Mouse (Mus musculus): Measurements from ENCODE around the gene Polr2g. TPM values are rescaled to one million over a fixed set of nuclear protein-coding genes. Genes with fewer than 3 reads are reported as not detected.

Gene Polr2g
- polyA plus RNA-seq (2015; fragmentation: Illumina TruSeq; extraction: RNeasy Lipid Tissue Mini Kit (QIAGEN cat#74804); ENCODE audit: low read depth, low replicate concordance), result 206 TPM

DNA sequence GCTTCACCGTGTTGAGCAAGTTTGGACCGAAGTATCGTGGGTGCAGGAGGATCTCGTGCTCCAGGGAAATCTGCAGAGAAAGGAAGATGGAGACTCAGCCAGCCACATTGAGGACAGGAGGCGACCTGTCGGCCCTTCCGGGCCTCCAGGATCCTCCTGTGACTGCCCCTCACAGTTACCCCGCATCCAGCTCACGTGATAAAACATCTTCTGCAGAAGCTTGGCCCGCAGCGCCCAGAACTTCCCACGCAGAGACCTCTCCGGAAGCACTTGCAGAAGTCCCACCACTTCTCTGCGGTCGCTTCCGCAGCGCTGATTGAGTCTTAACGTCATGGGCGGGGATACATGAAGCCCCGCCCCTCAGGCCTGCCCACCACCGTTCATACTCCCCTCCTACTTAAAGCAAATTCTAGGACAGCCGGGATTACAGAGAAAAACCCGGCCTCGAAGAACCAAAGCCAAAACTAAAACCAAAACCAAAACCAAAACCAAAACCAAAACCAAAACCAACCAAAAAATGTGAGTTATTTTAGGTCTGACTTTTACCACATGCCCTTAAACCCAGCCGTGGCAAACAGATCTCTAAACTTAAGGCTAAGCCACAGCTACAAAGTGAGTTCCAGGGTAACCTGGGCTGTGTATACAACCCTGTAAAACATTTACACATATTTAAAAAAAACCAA lies at the start of gene Polr2g:
Gene Polr2g (minus strand): TSS at position 314 of the 683 bp plus-strand sequence.

DNA sequence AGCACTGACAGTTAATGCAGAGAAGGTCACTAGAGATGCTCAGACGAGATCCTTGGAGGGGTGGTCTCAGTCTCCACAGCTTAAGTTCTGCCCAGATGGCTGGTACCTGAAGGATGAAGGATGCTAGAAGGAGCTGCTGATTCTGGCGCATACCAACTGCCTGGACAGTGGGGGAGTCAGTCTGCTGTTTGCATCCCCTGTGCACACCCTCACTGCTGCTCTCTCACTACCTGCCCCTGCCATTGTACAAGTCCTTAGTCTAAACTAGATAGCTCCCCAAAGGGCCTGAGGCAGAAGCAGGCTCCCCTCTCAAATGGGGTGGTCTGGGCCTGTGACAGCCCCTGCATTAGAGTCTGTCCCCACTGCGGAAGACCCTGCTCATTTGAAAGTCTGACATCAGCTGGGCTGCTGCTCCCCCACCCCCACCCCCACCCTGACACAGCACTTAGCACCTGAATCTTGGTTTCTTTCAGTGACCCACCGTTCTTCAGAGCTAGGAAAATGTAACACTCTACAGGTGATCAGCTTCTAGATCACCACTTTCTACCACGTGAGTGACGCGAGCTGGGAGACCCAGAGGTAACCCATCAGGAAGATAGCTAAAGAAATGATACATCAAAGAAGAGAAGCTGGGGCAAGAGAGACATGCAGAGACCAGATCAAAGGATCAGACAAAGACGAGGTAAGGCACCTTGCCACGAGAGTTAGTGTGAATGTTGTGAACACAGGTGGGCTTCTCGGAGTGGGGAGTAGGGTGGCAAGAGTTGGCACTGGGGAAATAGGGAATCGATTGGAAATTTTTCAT lies 40.9 kb upstream of the Polr2g start, which contains the start of gene Gng3:
Gene Gng3 (minus strand): TSS at position 92 of the 805 bp plus-strand sequence.

DNA sequence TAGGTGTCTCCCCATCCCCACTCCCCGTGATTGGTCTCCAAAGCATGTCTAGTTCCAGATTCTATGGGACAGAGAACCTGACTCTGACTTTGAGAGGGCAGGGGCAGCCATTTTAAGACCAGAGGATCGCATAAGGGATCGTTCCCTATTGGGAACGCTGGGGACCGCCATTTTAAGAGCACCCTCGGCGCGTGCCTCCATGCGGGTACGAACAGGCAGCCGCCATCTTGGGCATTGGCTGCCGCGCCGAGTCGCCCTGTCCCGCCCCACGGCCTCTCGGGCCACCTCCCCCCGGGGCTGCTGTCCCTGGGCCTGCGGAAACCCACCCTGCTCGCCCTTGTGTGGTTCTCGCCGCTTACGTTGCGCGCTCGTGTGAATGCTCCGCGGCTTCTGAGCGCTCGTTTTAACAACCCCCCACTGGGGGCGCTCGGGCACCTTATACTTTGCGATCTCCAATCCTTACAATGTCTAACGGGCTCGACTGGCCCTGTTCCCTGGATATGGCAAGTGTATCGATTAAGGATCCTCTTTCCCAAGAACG lies 38.9 kb upstream of the Polr2g start, which contains the start of gene Bscl2:
Gene Bscl2 (plus strand): TSS at position 217 of the 541 bp plus-strand sequence.

DNA sequence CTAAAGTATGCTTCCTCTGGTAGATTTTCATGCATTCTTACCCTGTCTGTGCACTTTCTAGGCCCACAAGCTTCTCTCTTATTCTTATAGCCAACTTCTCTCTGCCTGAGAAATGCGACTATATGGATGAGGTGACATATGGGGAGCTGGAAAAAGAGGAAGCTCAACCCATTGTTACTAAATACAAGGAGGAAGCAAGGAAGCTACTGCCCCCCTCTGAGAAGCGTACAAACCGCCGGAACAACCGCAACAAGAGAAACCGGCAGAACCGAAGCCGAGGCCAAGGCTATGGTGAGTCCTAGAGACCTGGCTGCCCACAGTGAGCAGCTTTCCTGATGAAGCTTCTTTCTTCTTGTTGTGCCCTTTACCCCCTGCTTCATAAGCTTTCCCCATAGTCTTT lies 31.3 kb upstream of the Polr2g start, which contains the start of gene AC129217.1:
Gene AC129217.1 (plus strand): TSS at position 114 of the 400 bp plus-strand sequence.

DNA sequence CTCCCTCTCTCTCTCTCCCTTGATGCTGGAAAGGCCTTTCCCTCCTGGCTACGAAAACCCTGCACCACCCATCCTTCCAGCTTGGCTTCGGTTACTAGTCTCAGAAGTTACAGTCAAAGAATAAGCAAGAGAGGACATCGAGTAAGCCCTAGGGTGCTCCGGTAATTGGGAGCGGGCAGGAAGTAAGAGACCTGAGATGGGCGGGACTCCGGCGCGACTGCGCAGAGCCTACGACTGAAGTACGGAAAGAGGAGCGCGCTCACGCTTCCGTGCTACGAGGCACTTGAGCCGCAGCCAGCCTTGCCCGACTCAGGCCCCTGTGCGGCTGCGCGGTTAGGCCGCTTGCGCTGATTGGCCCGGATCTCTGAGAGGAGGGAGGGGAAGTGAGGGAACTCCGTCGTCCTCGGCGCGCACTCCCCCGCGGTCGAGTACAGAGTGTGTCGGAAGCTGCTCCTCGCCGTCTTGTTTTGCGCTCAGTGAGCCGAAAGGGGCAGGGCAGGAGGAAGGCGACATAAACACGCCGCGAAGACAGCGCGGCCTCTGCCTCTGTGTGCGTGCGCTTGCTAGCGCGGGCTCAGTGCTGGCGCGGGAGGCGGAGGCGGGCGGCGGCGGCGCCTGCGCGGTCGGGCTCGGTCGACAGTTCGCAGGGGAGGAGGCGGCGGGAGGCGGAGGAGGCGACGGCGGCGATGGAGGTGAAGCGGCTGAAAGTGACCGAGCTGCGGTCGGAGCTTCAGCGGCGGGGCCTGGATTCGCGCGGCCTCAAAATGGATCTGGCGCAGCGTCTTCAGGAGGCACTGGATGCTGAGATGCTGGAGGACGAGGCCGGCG lies 21.4 kb upstream of the Polr2g start, which contains the start of gene Hnrnpul2:
Gene Hnrnpul2 (plus strand): TSS at position 415 of the 828 bp plus-strand sequence.

DNA sequence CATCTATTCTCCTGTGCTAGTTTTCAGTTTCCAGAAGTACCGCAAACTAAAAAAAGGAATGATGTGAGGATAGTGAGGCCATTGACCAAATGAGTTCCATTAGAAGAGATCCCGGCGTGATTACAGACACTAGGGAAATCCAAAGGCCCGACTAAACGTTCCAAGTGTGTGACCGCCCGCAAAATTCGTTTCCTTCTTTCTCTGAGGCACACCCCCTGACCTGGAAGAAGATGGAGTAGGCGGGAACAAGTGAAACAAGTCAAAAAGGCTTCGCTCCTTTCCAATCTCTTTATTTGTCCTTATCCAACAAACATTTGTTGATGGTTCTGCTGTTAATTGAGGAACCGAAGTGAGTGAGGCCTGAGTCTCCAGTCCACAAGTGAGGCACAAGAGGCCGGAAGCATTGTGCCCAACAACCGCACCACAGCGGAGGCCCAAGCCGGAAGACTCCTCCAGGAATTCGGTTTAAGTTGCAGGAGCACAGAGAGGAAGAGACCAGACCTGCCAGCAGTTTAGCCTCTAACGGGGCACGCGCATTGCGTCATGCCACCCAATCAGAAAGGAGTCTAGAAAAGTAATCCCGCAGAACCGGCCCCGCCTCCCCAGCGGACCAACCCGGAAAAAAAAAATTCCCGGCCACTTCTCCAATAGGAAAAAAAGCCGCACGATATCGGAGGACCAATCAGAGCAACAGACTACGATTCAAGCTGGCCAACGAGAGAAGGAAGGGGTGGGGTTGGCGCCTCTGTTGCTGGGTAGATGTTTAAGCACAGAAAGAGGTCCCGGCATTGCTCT lies 20.6 kb upstream of the Polr2g start, which contains the start of gene Ttc9c:
Gene Ttc9c (minus strand): TSS at position 533 of the 795 bp plus-strand sequence.

DNA sequence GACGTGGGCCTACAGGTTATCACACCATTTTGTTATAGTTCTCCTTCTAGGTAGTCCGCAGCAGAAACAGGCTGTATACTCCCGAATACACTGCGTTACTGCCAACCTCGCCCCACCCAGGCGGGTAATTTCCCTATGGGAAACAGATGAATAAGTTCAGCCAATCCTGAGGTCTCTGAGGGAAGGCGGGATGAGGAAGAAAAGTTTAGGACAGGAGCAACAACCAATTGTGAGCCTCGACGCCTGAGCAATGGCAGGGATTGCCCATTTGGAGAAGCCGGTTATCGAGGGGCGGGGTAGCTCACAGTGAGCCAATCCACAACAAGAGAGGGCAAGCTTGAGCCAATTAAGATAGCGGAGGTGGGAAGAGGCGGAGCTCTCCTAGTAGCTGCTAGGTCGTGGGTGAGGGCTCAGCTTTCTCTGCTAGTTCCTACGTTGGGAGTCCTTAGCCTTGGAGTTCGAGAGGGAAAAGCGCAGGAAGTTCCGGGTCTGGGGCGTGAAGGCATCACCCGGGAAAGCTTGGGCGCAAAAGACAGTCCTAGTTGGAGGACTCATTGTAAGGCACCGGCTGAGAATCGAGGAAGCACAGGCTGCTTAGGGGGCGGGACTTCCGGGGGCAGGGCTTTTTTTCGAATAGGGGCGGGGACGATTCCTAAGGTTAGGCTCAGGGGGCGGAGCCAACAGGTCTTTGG lies 3.9 kb upstream of the Polr2g start, which contains the start of gene Zbtb3:
Gene Zbtb3 (plus strand): TSS at position 426 of the 692 bp plus-strand sequence.

DNA sequence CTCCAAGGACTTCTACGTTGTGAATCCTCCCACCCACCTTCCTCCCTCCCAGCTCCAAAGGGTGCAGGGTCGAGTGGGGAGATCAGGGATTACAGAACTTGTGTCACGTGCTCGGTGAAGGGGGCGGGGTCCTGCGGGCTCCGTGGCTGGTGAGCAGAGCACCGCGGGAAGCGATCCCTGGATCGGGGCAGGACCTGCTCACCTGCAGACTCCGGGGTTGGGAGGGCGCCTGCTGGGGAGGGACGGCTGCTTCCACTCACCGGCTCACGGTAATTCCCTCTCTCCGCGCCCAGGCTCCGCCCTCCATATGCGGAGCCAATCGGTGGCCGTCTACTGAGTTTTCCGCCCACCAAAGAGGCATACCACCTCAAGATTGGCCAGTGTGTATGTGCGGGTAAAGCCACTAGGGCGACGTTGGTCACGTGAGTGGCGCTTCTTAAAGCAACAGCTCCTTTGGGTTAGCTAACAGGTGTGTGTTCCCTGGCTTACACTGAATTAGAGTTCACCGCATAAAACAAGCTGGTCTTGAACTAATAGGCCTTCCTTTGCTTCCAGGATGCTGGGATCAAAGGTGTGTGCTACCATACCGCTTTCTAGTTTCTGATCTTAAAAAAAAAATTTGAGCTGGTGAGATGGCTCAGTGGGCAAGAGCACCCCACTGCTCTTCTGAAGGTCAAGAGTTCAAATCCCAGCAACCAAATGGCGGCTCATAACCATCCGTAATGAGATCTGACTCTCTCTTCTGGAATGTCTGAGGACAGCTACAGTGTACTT lies 12.2 kb downstream of the Polr2g start, which contains the start of gene Taf6l:
Gene Taf6l (minus strand): TSS at position 410 of the 774 bp plus-strand sequence.

DNA sequence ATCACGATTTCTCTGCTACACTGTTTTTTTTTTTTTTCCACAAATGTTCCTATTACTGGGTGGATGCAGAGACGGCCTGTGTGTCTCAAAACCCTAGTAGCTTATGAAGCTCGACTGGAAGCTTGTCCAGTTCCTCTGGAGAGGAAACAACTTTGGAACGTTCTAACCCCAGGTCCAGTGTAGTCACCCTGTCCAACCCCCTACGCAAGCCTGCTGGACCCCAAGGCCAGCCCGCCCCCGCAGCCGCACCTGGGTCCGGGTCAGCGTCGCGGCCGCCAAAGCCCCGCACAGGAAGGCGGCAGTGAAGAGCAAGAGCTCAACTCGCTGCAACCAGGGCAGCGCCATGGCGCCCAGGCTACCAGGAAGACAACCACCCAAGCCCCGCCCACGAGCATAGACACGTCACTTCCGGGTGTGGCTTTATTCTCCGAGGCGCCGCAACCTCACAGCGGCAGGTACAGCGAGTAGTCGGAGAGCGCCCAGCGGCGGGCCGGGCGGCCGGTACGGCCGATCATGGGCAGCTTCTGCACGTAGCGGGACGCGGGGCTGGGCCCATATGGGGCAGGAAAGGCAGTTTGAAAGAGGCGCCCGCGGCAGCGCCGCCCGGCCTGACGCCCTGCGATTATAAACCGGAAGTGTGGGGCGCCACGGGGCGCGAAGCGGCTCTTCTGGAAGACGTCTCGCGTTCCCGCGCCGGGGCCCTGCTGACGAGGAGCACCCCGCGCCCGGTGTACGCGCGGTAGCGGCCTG lies 24.1 kb downstream of the Polr2g start, which contains the start of gene Tmem179b:
Gene Tmem179b (minus strand): TSS at position 382 of the 750 bp plus-strand sequence.

DNA sequence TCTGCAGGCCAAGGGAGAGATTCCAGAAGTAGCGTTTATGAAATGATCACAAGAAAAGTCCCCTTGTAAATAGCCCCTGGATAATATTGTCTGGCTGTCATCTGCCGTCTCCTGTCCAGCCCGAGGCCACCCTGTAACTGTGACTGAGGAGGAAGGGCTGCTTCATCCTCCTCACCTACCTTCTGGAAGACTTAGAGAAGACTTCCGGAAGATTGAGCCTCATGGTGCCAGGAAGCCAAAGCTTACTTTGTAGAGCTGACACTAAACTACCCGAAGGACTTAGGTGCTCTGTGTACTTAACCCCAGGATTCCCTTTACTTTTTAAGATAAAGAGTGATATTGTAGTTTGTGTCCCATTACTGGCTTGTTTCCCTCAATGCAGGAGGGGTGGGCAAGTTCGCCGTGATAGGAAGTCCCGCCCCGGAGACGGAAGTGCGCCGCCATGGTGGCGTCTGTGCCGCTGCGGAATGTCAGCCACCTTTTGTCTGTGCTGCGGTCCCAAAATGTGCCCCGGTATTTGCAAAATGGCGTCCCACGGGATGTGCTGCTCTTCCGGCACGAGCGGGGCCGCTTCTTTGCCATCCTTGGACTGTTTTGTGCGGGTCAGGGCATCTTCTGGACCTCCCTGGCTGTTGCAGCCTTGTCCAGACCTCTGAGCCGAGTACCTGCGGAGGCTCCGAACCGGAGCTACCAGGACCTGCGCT lies 27.7 kb downstream of the Polr2g start, which contains the start of gene Tmem223:
Gene Tmem223 (plus strand): TSS at position 430 of the 704 bp plus-strand sequence.

DNA sequence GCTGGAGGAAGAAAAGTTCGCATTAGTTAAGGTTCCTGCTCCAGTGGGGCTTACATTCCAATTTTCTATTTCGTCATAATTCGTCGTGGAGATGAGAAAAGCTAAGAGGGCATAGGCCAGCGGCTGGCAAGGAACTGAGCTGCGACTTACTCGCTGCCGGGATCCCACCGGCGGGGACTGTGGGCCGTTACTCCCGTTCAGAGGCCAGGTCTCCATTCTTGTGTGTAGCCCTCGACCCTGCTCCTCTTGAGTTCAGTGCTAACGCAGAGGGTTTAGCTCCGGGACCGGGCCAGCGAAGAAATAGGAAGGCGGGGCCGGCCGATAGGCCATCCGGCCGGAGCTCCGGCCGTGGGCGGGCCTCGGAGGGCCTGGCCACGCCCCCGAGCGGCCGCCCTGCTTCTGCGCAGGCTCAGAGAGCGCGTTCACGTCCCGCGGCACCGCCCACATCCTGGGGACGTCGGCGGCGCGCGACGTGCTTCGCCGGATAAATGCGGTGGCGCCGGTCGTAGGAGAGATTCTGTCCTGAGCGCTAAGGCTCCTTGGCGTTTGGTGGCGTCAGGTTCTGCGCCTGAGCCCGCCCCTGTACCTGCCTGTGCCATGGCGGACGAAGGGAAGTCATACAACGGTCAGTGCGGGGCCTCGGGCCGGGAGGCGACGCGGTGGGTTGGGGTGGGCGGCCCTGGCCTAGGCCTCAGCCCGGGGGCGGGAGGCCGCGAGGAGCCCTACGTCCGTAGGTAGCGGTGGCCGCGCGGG lies 41.6 kb downstream of the Polr2g start, which contains the start of gene Nxf1:
Gene Nxf1 (plus strand): TSS at position 439 of the 753 bp plus-strand sequence.

Other genes with a start within 250 kb of the Polr2g start
- gene Slc22a8, start 207.3 kb downstream of the Polr2g start, polyA plus RNA-seq (2015; fragmentation: Illumina TruSeq; extraction: RNeasy Lipid Tissue Mini Kit (QIAGEN cat#74804); ENCODE audit: low read depth, low replicate concordance), result 13.3 TPM
- 2.3 TPM for gene Slc22a6, start 180.5 kb downstream of the Polr2g start, polyA plus RNA-seq (2015; fragmentation: Illumina TruSeq; extraction: RNeasy Lipid Tissue Mini Kit (QIAGEN cat#74804); ENCODE audit: low read depth, low replicate concordance)
- 78.9 TPM for gene Chrm1, start 134.8 kb downstream of the Polr2g start, polyA plus RNA-seq (2015; fragmentation: Illumina TruSeq; extraction: RNeasy Lipid Tissue Mini Kit (QIAGEN cat#74804); ENCODE audit: low read depth, low replicate concordance)
- gene Slc3a2, start 75.2 kb downstream of the Polr2g start, polyA plus RNA-seq (2015; fragmentation: Illumina TruSeq; extraction: RNeasy Lipid Tissue Mini Kit (QIAGEN cat#74804); ENCODE audit: low read depth, low replicate concordance), result 155 TPM
- 52.0 TPM for gene Wdr74, start 62.8 kb downstream of the Polr2g start, polyA plus RNA-seq (2015; fragmentation: Illumina TruSeq; extraction: RNeasy Lipid Tissue Mini Kit (QIAGEN cat#74804); ENCODE audit: low read depth, low replicate concordance)
- gene 1700092M07Rik, start 57.9 kb downstream of the Polr2g start, polyA plus RNA-seq (2015; fragmentation: Illumina TruSeq; extraction: RNeasy Lipid Tissue Mini Kit (QIAGEN cat#74804); ENCODE audit: low read depth, low replicate concordance), result not detected
- 93.3 TPM for gene Stx5a, start 57.2 kb downstream of the Polr2g start, polyA plus RNA-seq (2015; fragmentation: Illumina TruSeq; extraction: RNeasy Lipid Tissue Mini Kit (QIAGEN cat#74804); ENCODE audit: low read depth, low replicate concordance)
- gene Nxf1, start 41.5 kb downstream of the Polr2g start, polyA plus RNA-seq (2015; fragmentation: Illumina TruSeq; extraction: RNeasy Lipid Tissue Mini Kit (QIAGEN cat#74804); ENCODE audit: low read depth, low replicate concordance), result 89.5 TPM
- 109 TPM for gene Tmem223, start 27.6 kb downstream of the Polr2g start, polyA plus RNA-seq (2015; fragmentation: Illumina TruSeq; extraction: RNeasy Lipid Tissue Mini Kit (QIAGEN cat#74804); ENCODE audit: low read depth, low replicate concordance)
- gene Tmem179b, start 24.1 kb downstream of the Polr2g start, polyA plus RNA-seq (2015; fragmentation: Illumina TruSeq; extraction: RNeasy Lipid Tissue Mini Kit (QIAGEN cat#74804); ENCODE audit: low read depth, low replicate concordance), result 11.0 TPM
- gene Taf6l, start 12.2 kb downstream of the Polr2g start, polyA plus RNA-seq (2015; fragmentation: Illumina TruSeq; extraction: RNeasy Lipid Tissue Mini Kit (QIAGEN cat#74804); ENCODE audit: low read depth, low replicate concordance), result 12.2 TPM
- gene Zbtb3, start 4.0 kb upstream of the Polr2g start, polyA plus RNA-seq (2015; fragmentation: Illumina TruSeq; extraction: RNeasy Lipid Tissue Mini Kit (QIAGEN cat#74804); ENCODE audit: low read depth, low replicate concordance), result 4.3 TPM
- gene Ttc9c, start 20.8 kb upstream of the Polr2g start, polyA plus RNA-seq (2015; fragmentation: Illumina TruSeq; extraction: RNeasy Lipid Tissue Mini Kit (QIAGEN cat#74804); ENCODE audit: low read depth, low replicate concordance), result 38.9 TPM
- gene Hnrnpul2, start 21.4 kb upstream of the Polr2g start, polyA plus RNA-seq (2015; fragmentation: Illumina TruSeq; extraction: RNeasy Lipid Tissue Mini Kit (QIAGEN cat#74804); ENCODE audit: low read depth, low replicate concordance), result 102 TPM
- gene AC129217.1, start 31.2 kb upstream of the Polr2g start, polyA plus RNA-seq (2015; fragmentation: Illumina TruSeq; extraction: RNeasy Lipid Tissue Mini Kit (QIAGEN cat#74804); ENCODE audit: low read depth, low replicate concordance), result not detected
- gene Bscl2, start 38.9 kb upstream of the Polr2g start, polyA plus RNA-seq (2015; fragmentation: Illumina TruSeq; extraction: RNeasy Lipid Tissue Mini Kit (QIAGEN cat#74804); ENCODE audit: low read depth, low replicate concordance), result 92.5 TPM
- 191 TPM for gene Gng3, start 40.6 kb upstream of the Polr2g start, polyA plus RNA-seq (2015; fragmentation: Illumina TruSeq; extraction: RNeasy Lipid Tissue Mini Kit (QIAGEN cat#74804); ENCODE audit: low read depth, low replicate concordance)
- 0.82 TPM for gene Lrrn4cl, start 52.2 kb upstream of the Polr2g start, polyA plus RNA-seq (2015; fragmentation: Illumina TruSeq; extraction: RNeasy Lipid Tissue Mini Kit (QIAGEN cat#74804); ENCODE audit: low read depth, low replicate concordance)
- gene Ubxn1, start 72.9 kb upstream of the Polr2g start, polyA plus RNA-seq (2015; fragmentation: Illumina TruSeq; extraction: RNeasy Lipid Tissue Mini Kit (QIAGEN cat#74804); ENCODE audit: low read depth, low replicate concordance), result 140 TPM
- gene Uqcc3, start 82.3 kb upstream of the Polr2g start, polyA plus RNA-seq (2015; fragmentation: Illumina TruSeq; extraction: RNeasy Lipid Tissue Mini Kit (QIAGEN cat#74804); ENCODE audit: low read depth, low replicate concordance), result 52.0 TPM
- gene Lbhd1, start 85.2 kb upstream of the Polr2g start, polyA plus RNA-seq (2015; fragmentation: Illumina TruSeq; extraction: RNeasy Lipid Tissue Mini Kit (QIAGEN cat#74804); ENCODE audit: low read depth, low replicate concordance), result 15.7 TPM
- gene Gm49403, start 85.4 kb upstream of the Polr2g start, polyA plus RNA-seq (2015; fragmentation: Illumina TruSeq; extraction: RNeasy Lipid Tissue Mini Kit (QIAGEN cat#74804); ENCODE audit: low read depth, low replicate concordance), result not detected
- 47.2 TPM for gene 1810009A15Rik, start 90.3 kb upstream of the Polr2g start, polyA plus RNA-seq (2015; fragmentation: Illumina TruSeq; extraction: RNeasy Lipid Tissue Mini Kit (QIAGEN cat#74804); ENCODE audit: low read depth, low replicate concordance)
- gene Gm49416, start 90.3 kb upstream of the Polr2g start, polyA plus RNA-seq (2015; fragmentation: Illumina TruSeq; extraction: RNeasy Lipid Tissue Mini Kit (QIAGEN cat#74804); ENCODE audit: low read depth, low replicate concordance), result not detected
- gene Ints5, start 94.4 kb upstream of the Polr2g start, polyA plus RNA-seq (2015; fragmentation: Illumina TruSeq; extraction: RNeasy Lipid Tissue Mini Kit (QIAGEN cat#74804); ENCODE audit: low read depth, low replicate concordance), result 12.2 TPM
- gene Ganab, start 99.5 kb upstream of the Polr2g start, polyA plus RNA-seq (2015; fragmentation: Illumina TruSeq; extraction: RNeasy Lipid Tissue Mini Kit (QIAGEN cat#74804); ENCODE audit: low read depth, low replicate concordance), result 81.9 TPM
- 219 TPM for gene B3gat3, start 121.8 kb upstream of the Polr2g start, polyA plus RNA-seq (2015; fragmentation: Illumina TruSeq; extraction: RNeasy Lipid Tissue Mini Kit (QIAGEN cat#74804); ENCODE audit: low read depth, low replicate concordance)
- gene Rom1, start 130.8 kb upstream of the Polr2g start, polyA plus RNA-seq (2015; fragmentation: Illumina TruSeq; extraction: RNeasy Lipid Tissue Mini Kit (QIAGEN cat#74804); ENCODE audit: low read depth, low replicate concordance), result 10.4 TPM
- gene Eml3, start 131.0 kb upstream of the Polr2g start, polyA plus RNA-seq (2015; fragmentation: Illumina TruSeq; extraction: RNeasy Lipid Tissue Mini Kit (QIAGEN cat#74804); ENCODE audit: low read depth, low replicate concordance), result 10.3 TPM
- 42.2 TPM for gene Mta2, start 143.3 kb upstream of the Polr2g start, polyA plus RNA-seq (2015; fragmentation: Illumina TruSeq; extraction: RNeasy Lipid Tissue Mini Kit (QIAGEN cat#74804); ENCODE audit: low read depth, low replicate concordance)
- 16.9 TPM for gene Tut1, start 155.3 kb upstream of the Polr2g start, polyA plus RNA-seq (2015; fragmentation: Illumina TruSeq; extraction: RNeasy Lipid Tissue Mini Kit (QIAGEN cat#74804); ENCODE audit: low read depth, low replicate concordance)
- gene Eef1g, start 168.5 kb upstream of the Polr2g start, polyA plus RNA-seq (2015; fragmentation: Illumina TruSeq; extraction: RNeasy Lipid Tissue Mini Kit (QIAGEN cat#74804); ENCODE audit: low read depth, low replicate concordance), result 367 TPM
- 5.2 TPM for gene Ahnak, start 190.7 kb upstream of the Polr2g start, polyA plus RNA-seq (2015; fragmentation: Illumina TruSeq; extraction: RNeasy Lipid Tissue Mini Kit (QIAGEN cat#74804); ENCODE audit: low read depth, low replicate concordance)